Mouse (Mus musculus) Muller cell, postnatal 12 days (primary cell): ENCODE results near the gene Tbca.

Experiments
- DNase-seq: peaks from one replicate; pipeline ENCODE4 v3.0.0-alpha.2; 2015; ENCODE audit errors: inconsistent ontology term

Tbca gene

DNA sequence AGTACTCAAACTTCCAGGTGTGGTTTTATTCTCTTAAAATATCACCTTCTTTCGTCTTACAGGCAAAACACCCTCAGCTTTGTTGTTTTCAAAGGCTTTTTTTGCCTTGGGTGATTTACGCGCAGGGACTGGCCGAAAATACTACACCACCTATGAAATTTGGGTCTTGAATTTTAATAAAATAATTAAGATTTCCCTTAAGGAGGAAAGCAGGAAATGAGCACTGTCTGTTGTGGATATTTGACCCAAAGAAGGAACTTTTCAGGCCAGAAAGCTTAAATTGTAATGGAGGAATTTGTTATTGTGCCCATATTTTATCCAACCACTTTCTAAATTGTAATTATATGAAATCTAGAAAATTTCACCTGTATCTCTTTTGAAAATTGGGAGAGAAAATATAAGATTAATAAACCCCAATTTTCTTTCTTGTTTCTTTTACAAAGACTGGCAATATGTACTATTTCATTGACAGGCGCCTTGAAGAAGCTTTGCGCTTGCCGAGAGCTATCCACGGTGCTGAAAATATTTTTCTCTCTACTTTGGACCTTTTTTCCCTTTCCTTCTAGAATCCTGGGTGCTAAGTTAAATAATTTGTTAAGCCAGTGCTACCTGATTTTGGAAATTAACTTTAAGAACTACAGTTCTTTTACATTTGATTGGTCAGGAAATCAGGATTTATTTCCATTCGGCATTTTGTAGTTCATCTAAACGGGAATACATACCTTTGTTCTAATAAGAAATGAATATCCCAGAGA, 89.5 kb downstream of the Tbca start:
- DNase-seq: no peak

DNA sequence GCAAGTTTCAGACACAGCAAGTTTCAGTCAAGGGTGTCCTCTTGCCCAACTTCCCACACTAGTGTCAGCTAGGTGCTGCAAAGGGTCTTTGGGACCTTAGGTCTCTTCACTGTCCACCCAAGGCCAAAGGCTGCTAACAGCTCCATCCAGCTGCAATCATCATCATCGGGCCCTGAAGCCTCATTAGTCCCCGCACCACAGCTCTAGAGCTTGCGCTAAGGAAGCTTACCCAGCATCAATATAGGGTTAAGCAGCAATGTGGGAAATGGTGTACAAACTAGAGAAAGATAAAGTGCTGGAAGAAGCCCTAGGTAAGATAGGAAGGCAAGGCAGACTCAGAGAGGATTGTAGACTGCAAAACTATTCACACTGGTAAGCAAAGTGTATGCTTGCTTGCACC, 92.5 kb downstream of the Tbca start:
- DNase-seq: no peak

DNA sequence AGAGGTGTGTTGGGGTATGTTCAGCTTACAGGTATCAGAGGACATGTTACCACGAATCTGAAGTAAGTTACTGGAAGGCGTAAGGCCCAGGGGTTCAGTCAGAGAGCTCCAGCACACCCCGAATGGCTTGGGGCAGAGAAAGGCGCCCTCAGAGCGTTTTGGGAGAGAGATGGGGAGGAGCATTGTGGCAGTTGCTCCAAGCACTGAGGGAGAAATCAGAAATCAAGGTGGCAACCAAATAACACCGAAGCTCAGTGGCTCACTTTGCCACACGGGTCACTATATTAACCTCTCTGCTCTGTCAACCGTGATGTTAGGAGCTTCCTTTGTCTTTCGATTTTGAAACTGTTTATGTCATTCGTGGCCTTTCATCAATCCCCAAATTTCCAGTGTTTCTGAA, 93.5 kb downstream of the Tbca start:
- no peak for DNase-seq

DNA sequence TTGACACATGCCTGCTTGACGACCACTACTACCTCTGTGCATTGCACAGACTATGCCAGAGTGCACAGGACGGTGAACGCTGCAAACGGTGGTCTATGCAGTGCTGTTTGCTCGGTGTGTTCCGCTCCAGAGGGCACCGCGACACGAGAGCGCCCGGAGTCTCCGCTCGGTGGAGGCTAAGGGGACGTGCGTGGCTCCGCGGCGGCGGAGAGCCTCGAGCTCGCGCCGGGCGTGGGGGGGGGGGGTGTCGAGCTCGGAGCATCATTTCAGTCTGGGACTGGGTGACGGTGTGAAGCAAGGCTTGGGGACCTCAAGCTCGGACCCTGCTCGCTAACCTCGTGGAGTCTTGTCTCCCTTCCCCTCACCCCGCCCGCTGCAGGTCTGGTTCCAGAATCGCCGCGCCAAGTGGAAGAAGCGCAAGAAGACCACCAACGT, 94.0 kb downstream of the Tbca start:
- DNase-seq: no peak

DNA sequence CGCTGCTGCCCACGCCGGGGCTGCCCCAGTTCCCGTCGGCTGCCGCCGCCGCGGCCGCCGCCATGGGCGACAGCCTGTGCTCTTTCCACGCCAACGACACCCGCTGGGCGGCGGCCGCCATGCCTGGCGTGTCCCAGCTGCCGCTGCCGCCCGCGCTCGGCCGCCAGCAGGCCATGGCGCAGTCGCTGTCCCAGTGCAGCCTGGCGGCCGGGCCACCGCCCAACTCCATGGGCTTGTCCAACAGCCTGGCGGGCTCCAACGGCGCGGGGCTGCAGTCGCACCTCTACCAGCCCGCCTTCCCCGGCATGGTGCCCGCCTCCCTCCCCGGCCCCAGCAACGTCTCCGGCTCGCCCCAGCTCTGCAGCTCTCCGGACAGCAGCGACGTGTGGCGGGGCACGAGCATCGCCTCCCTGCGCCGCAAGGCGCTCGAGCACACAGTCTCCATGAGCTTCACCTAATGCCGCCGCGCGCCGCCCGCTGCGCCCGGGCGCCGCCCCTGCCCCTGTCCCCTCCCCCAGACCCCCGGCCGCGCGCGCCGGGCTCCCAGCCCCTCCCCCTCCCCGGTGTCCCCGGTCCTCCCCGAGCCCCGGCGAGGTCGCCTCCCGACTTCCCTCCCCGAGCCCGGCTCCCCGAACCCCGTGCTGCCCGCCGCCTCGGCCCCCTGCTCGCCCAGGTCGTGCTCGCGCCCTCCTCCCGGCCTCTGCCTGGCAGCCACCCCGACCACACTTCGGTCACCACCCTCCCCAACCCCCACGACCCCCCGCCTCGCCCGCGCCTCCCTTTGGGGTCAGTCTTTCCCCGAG, 94.7 kb downstream of the Tbca start:
- DNase-seq: peak; percentile 59

DNA sequence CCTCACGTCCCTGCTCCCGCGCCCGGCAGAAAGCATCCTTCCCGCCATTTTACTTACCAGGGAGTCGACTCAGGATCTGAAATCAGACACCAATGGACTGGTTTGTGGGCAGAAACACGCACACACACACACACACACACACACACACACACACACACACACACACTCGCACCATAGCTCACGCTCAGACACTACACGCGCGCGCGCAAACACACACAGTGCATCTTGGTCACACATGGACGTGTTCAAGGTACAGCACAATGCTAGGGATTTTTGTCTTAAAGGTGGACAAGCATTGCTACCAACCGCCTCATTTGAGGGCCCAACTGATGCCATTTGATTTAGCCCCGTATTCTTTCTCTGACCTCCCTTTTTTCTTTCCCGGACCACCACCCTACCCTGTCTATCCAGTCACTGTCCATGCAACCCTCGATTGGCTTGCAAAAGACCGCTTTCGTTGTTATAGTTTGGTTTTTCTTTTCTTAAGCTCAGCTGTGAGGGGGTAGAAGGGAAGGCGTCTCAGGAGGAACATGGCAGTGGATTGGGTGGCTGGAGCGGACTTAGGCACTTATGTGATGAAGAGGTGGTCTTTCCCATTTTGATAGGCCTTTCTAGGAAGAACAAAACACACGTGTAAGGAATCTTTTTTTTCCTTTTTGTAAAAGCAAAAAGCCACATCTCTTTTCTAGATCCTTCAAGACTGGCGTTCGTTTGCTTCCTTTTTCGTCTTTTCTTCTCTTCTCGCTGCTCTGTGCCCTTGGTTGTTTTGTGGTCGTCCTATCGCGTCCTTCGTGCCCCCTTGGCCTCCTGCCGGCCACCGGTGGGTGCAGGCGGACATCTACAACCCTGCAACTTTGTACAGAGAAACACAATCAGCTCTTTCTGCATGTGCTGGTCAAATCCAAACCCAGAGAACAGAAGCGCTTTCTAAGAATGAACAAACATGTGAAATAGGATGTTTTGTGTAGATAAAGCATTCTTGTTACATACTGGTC, 95.6 kb downstream of the Tbca start:
- peak; percentile 59 for DNase-seq

DNA sequence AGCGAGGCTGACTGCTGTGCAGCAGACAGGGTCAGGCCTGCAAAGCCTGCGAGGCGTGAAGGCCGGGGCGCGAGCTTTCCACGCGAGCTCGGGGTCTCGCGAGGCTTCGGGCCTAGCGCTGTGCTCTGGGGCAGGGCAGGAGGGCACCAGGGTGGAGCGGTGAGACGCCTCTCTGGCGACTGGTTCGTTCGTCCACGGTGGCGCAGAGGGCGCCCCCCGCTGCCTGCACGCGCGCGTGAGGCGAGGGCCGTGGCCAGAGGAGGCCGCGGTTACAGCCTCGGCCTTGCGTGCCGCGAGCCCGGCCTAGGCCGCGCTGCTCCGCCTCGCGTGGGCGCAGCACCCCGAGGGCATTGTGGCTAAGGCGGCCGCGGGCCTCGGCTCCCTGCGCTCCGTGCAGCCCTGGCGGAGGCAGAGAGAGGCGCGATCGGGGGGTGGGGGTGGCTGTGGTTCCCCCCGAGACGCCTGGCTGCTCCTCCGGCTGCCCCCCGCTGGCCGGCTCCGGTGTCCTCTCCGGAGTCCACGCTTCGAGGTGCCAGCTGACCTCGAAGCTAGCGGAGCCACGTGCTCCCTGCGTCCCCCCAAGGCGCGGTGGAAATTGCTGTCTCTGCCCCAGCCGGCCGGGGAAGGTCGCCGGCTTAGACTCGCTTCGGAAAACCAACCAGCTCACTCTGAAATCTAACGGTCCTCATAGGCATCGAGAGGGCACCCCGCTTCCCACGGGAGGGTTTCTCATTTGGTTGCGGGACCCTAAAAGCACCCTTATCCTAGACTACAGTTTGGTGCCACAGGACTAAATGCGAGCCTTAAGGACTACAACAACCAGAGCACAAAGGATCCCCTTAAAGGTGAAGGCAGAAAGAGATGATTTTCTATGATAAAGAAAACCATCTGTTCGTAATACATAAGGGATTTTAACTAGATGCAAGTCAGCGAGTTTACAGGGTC, 96.9 kb downstream of the Tbca start:
- no peak for DNase-seq
